Mouse (Mus musculus): Measurements from ENCODE around the gene Arhgef10l. TPM values are rescaled to one million over a fixed set of nuclear protein-coding genes. Genes with fewer than 3 reads are reported as not detected.
"Not testable (repeated sequence)": the region's sequence is repeated elsewhere in the genome, so short reads cannot be mapped to it uniquely, and the experiment has no call there.

Gene Arhgef10l
- polyA plus RNA-seq, 1 experiment from 2014 or later: 18.4 TPM

DNA sequence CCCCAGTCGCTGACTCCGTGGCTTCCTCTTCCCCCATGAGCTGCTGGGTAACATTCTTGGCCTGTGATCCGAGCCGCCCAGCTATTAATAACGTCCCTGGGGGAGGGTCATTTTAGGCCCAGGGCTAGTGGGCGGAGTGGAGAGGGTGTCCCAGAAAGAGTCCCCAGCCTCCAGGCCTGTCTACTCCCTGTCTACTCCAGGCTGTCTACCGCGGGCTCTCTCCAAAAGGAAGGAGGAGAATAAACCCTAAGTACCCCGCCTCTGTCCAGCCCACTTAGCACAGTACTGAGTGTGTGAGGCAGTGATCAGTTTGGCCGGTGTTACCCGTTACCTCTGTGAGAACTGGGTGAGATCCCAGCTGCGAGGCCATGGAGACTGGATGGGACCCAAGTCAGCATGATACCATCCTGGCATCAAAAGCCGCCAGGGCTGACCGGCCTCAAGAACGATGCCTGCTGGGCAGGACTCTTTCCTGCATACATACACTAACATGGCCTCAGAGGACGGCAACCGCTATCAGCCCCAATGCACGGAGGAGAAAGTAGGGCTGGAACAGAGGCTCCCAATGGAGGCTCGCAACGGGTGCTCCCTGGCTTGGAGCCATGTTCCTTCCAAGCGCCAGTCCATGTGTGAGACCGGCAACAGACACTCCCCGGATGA lies 84.0 kb downstream of the Arhgef10l start:
- Histone ChIP-seq H3K9ac (ENCODE audit: low read length) (no peak overlapping the region; the same call in 1 of the 2 replicates), H3K36me3 (ENCODE audit: control insufficient read depth, insufficient read depth, low read length) (no peaks in the 10 kb centered on the region), H3K4me2 (ENCODE audit: low read depth, low read length) (no peak overlapping the region), H3K27me3 (ENCODE audit: control insufficient read depth, insufficient read depth, low read length) (no peaks in the 10 kb centered on the region), H3K9me3 (replicated peaks; ENCODE audit: control insufficient read depth, low read length) (no peaks in the 10 kb centered on the region), H3K4me1 (ENCODE audit: control insufficient read depth, insufficient read depth, low read length) (no peaks in the 10 kb centered on the region), H3K27ac (ENCODE audit: low read length) (peak overlapping the region; percentile 18; the same call in 1 of the 2 replicates), H3K4me3 (replicated peaks; ENCODE audit: low read length) (no peak overlapping the region)
- ATAC-seq (ENCODE audit: insufficient read depth, low FRiP score): peak; percentile 36; the same call in 1 of the 2 replicates
- WGBS: 74% methylated on average over 23 of the region's 23 CpGs

DNA sequence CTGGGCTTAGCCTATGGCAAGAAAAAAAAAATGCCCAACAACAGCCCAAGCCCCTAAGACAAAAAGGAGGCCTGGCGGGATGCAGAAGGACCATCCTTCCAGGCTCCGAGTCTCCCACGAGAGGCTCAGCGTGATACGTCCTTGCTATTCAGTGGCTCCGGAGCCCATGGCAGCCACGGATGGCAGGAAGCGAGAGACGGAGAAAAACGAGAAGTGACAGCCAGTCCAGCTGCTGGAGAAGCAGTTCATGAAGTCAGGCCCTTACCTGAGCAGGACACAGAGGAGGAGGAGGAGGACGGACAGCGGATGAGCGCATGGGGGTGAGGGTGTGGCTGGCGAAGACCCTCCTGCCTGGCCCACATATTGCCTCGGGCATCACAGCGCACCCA lies 84.5 kb downstream of the Arhgef10l start:
- 0 out of 2 replicates have a peak, but pooled peaks cover under 1% of the 10 kb centered on the region for H3K36me3 ChIP-seq (ENCODE audit: control insufficient read depth, insufficient read depth, low read length)
- H3K9ac ChIP-seq (ENCODE audit: low read length): peak overlapping the region; percentile 10; the same call in 1 of the 2 replicates
- H3K4me3 ChIP-seq (replicated peaks; ENCODE audit: low read length): 0 out of 2 replicates have a peak overlapping the region, but pooled peaks have one; percentile 5
- H3K27ac ChIP-seq (ENCODE audit: low read length): no peak overlapping the region
- no peak overlapping the region for H3K4me2 ChIP-seq (ENCODE audit: low read depth, low read length)
- no peaks in the 10 kb centered on the region for H3K4me1 ChIP-seq (ENCODE audit: control insufficient read depth, insufficient read depth, low read length)
- no peaks in the 10 kb centered on the region for H3K27me3 ChIP-seq (ENCODE audit: control insufficient read depth, insufficient read depth, low read length)
- 84% methylated on average over 16 of the region's 16 CpGs for WGBS
- ATAC-seq (ENCODE audit: insufficient read depth, low FRiP score): no peak
- no peaks in the 10 kb centered on the region for H3K9me3 ChIP-seq (replicated peaks; ENCODE audit: control insufficient read depth, low read length)

DNA sequence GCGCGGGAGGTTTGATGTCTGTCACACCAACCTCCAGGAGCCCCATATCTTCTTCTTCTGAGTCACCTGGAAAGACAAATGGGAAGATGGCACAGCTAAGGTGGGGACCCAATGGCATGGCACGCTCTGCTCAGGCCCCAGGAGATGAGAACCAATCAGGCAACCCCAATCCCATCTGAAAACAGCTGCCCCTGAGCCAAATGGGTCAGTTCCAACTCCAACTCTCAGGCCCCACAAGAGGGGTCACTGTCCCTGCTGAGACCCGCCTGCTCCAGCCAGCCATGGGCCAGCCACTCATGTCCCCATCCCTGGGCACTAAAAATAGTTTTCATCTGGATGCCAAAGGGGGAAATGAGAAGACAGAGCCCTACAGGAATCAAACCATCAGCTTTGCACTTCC lies 84.9 kb downstream of the Arhgef10l start:
- WGBS: 89% methylated on average over 4 of the region's 4 CpGs
- Histone ChIP-seq H3K9me3 (replicated peaks; ENCODE audit: control insufficient read depth, low read length) (no peaks in the 10 kb centered on the region), H3K4me1 (ENCODE audit: control insufficient read depth, insufficient read depth, low read length) (no peaks in the 10 kb centered on the region), H3K4me2 (ENCODE audit: low read depth, low read length) (no peak overlapping the region), H3K4me3 (replicated peaks; ENCODE audit: low read length) (0 out of 2 replicates have a peak overlapping the region, but pooled peaks have one; percentile 5), H3K27me3 (ENCODE audit: control insufficient read depth, insufficient read depth, low read length) (no peaks in the 10 kb centered on the region), H3K36me3 (ENCODE audit: control insufficient read depth, insufficient read depth, low read length) (0 out of 2 replicates have a peak, but pooled peaks cover 5% of the 10 kb centered on the region), H3K9ac (ENCODE audit: low read length) (no peak overlapping the region), H3K27ac (ENCODE audit: low read length) (no peak overlapping the region)
- ATAC-seq (ENCODE audit: insufficient read depth, low FRiP score): no peak

DNA sequence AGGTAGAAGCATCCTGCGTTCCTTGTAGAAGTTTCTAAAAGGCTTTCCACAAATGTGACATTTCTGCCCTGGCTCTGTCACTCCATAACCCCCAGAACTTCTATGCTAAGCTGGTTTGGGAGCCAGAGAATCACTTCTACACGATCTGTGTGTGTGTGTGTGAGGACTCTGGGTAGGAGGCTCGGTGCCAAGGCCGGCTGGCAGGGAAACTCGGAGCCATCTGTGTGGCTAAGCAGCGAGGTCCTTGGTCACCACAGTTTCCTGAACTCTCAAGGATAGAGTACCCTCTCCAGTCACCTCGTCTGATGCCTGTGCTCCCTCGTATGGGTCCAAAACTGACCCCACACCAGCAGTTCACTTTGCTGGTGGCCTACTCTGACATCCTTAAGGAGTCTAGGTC lies 86.2 kb downstream of the Arhgef10l start:
- Histone ChIP-seq H3K27ac (ENCODE audit: low read length) (no peak overlapping the region), H3K4me2 (ENCODE audit: low read depth, low read length) (no peak overlapping the region), H3K9ac (ENCODE audit: low read length) (no peak overlapping the region), H3K9me3 (replicated peaks; ENCODE audit: control insufficient read depth, low read length) (no peaks in the 10 kb centered on the region), H3K4me3 (replicated peaks; ENCODE audit: low read length) (no peak overlapping the region), H3K36me3 (ENCODE audit: control insufficient read depth, insufficient read depth, low read length) (0 out of 2 replicates have a peak, but pooled peaks cover 6% of the 10 kb centered on the region), H3K27me3 (ENCODE audit: control insufficient read depth, insufficient read depth, low read length) (no peaks in the 10 kb centered on the region), H3K4me1 (ENCODE audit: control insufficient read depth, insufficient read depth, low read length) (no peaks in the 10 kb centered on the region)
- no peak for ATAC-seq (ENCODE audit: insufficient read depth, low FRiP score)
- WGBS: 86% methylated on average over 8 of the region's 8 CpGs

DNA sequence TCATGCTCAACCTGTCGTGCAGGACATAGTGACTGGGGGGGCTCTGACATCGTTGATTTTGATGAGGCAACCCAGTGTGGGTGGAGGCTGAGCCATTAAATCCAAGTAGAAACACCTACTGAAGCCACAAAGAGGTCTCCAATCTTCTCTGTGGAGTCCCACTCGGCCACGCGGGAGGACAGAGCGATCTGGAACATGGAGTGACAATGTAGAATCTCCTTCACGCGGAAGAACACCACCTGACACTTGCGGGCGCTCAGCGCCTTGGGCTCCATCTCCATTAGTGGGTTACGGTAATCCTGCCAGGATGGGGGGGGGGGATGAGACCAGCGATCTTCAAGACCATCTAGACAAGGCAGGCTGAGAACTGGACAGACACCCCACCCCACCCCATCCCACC lies 86.7 kb downstream of the Arhgef10l start:
- no peak overlapping the region for H3K4me2 ChIP-seq (ENCODE audit: low read depth, low read length)
- H3K27me3 ChIP-seq (ENCODE audit: control insufficient read depth, insufficient read depth, low read length): no peaks in the 10 kb centered on the region
- H3K4me3 ChIP-seq (replicated peaks; ENCODE audit: low read length): no peak overlapping the region
- ATAC-seq (ENCODE audit: insufficient read depth, low FRiP score): no peak
- 0 out of 2 replicates have a peak, but pooled peaks cover 6% of the 10 kb centered on the region for H3K36me3 ChIP-seq (ENCODE audit: control insufficient read depth, insufficient read depth, low read length)
- WGBS: 96% methylated on average over 13 of the region's 13 CpGs
- no peaks in the 10 kb centered on the region for H3K9me3 ChIP-seq (replicated peaks; ENCODE audit: control insufficient read depth, low read length)
- no peak overlapping the region for H3K27ac ChIP-seq (ENCODE audit: low read length)
- H3K4me1 ChIP-seq (ENCODE audit: control insufficient read depth, insufficient read depth, low read length): no peaks in the 10 kb centered on the region
- H3K9ac ChIP-seq (ENCODE audit: low read length): no peak overlapping the region

DNA sequence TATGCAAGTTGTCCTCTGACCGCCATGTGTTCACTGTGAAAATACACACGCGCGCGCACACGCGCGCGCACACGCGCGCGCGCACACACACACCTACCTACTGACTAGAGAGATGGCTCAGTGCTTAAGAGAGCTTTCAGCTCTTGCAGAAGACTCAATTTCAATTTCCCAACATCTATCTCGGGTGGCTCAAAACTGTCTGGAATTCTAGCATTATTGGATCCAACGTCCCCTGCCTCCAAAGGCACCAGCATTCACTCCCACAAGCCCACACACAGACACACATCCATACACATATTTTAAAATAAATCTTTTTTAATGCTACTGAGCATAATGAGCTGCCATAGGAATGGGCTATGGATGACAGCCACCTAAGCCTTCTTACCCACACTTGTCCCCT lies 89.2 kb downstream of the Arhgef10l start:
- H3K9me3 ChIP-seq (replicated peaks; ENCODE audit: control insufficient read depth, low read length): no peaks in the 10 kb centered on the region
- H3K9ac ChIP-seq (ENCODE audit: low read length): no peak overlapping the region
- H3K36me3 ChIP-seq (ENCODE audit: control insufficient read depth, insufficient read depth, low read length): 0 out of 2 replicates have a peak, but pooled peaks cover 6% of the 10 kb centered on the region
- H3K4me2 ChIP-seq (ENCODE audit: low read depth, low read length): no peak overlapping the region
- WGBS: 95% methylated on average over 16 of the region's 16 CpGs
- no peaks in the 10 kb centered on the region for H3K4me1 ChIP-seq (ENCODE audit: control insufficient read depth, insufficient read depth, low read length)
- no peak overlapping the region for H3K27ac ChIP-seq (ENCODE audit: low read length)
- no peaks in the 10 kb centered on the region for H3K27me3 ChIP-seq (ENCODE audit: control insufficient read depth, insufficient read depth, low read length)
- H3K4me3 ChIP-seq (replicated peaks; ENCODE audit: low read length): no peak overlapping the region
- ATAC-seq (ENCODE audit: insufficient read depth, low FRiP score): no peak

DNA sequence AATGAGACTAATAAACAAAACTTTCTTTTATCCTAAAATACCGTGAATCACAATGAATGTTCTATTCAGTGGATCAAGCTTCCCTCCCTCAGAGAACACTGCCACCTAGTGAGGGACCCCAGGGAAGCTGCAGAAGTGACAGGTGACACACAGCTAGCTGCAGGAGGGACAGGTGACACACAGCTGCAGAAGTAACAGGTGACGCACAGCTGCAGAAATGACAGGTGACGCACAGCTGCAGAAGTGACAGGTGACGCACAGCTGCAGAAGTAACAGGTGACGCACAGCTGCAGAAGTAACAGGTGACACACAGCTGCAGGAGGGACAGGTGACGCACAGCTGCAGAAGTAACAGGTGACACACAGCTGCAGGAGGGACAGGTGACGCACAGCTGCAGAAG lies 90.9 kb downstream of the Arhgef10l start:
- not testable (repeated sequence) for H3K4me3 ChIP-seq (replicated peaks; ENCODE audit: low read length); H3K4me1 ChIP-seq (ENCODE audit: control insufficient read depth, insufficient read depth, low read length); H3K27ac ChIP-seq (ENCODE audit: low read length); H3K4me2 ChIP-seq (ENCODE audit: low read depth, low read length); H3K9ac ChIP-seq (ENCODE audit: low read length); ATAC-seq (ENCODE audit: insufficient read depth, low FRiP score); H3K36me3 ChIP-seq (ENCODE audit: control insufficient read depth, insufficient read depth, low read length); H3K27me3 ChIP-seq (ENCODE audit: control insufficient read depth, insufficient read depth, low read length); H3K9me3 ChIP-seq (replicated peaks; ENCODE audit: control insufficient read depth, low read length)
- WGBS: 90% methylated on average over 7 of the region's 7 CpGs

DNA sequence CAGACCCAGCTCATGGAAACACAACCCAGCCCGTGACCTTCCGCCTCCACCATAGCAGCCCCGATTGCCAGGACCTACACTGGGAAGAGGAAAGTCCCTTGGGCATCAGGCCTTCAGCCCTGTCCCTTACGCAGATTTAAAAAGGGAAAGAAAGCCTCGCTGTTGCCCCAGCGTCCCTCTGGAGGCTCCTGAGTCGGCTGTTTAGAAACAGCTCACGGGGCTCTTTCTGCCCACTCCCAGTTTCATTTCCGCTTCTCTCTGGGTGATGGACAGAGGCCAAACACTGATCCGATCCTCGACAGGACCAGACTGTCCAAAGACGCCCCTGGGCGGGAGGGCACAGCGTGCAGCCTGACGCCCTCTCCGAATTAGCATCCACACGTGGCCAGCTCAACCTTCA lies 93.4 kb downstream of the Arhgef10l start:
- Histone ChIP-seq H3K27me3 (ENCODE audit: control insufficient read depth, insufficient read depth, low read length) (no peaks in the 10 kb centered on the region), H3K4me3 (replicated peaks; ENCODE audit: low read length) (no peak overlapping the region), H3K9ac (ENCODE audit: low read length) (no peak overlapping the region), H3K4me2 (ENCODE audit: low read depth, low read length) (no peak overlapping the region), H3K27ac (ENCODE audit: low read length) (no peak overlapping the region), H3K36me3 (ENCODE audit: control insufficient read depth, insufficient read depth, low read length) (peaks cover 16% of the 10 kb centered on the region; the same call in 1 of the 2 replicates), H3K4me1 (ENCODE audit: control insufficient read depth, insufficient read depth, low read length) (no peaks in the 10 kb centered on the region), H3K9me3 (replicated peaks; ENCODE audit: control insufficient read depth, low read length) (no peaks in the 10 kb centered on the region)
- 85% methylated on average over 17 of the region's 17 CpGs for WGBS
- ATAC-seq (ENCODE audit: insufficient read depth, low FRiP score): no peak

DNA sequence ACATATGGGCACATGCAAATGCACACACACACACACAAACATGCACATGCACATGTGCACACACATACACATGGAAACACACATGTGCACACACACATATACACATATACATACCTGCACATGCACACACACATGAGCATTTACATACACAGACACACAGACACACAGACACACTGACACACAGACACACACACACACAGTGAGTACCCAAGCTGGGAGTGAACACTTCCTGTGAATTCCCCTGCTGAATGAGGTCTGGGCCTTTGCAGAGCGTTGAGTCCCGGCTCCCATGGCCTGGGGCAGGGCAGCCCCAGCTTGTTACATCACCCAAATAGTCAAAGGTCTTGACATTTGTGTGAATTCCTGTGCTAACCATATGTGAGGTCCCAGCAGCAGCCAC lies 96.4 kb downstream of the Arhgef10l start:
- Histone ChIP-seq H3K27me3 (ENCODE audit: control insufficient read depth, insufficient read depth, low read length) (no peaks in the 10 kb centered on the region), H3K4me2 (ENCODE audit: low read depth, low read length) (no peak overlapping the region), H3K9me3 (replicated peaks; ENCODE audit: control insufficient read depth, low read length) (no peaks in the 10 kb centered on the region), H3K9ac (ENCODE audit: low read length) (no peak overlapping the region), H3K27ac (ENCODE audit: low read length) (no peak overlapping the region), H3K4me3 (replicated peaks; ENCODE audit: low read length) (no peak overlapping the region), H3K36me3 (ENCODE audit: control insufficient read depth, insufficient read depth, low read length) (peaks cover 19% of the 10 kb centered on the region), H3K4me1 (ENCODE audit: control insufficient read depth, insufficient read depth, low read length) (no peaks in the 10 kb centered on the region)
- 82% methylated on average over 2 of the region's 2 CpGs for WGBS
- ATAC-seq (ENCODE audit: insufficient read depth, low FRiP score): no peak

All from stomach, embryonic 16.5 days (tissue).